Mouse (Mus musculus): ENCODE results near the gene Abhd16a. TPM values are rescaled to one million over a fixed set of nuclear protein-coding genes. Genes with fewer than 3 reads are reported as not detected.

Abhd16a gene
- polyA plus RNA-seq, 1 experiment from 2014 or later, result 82.3 TPM

DNA sequence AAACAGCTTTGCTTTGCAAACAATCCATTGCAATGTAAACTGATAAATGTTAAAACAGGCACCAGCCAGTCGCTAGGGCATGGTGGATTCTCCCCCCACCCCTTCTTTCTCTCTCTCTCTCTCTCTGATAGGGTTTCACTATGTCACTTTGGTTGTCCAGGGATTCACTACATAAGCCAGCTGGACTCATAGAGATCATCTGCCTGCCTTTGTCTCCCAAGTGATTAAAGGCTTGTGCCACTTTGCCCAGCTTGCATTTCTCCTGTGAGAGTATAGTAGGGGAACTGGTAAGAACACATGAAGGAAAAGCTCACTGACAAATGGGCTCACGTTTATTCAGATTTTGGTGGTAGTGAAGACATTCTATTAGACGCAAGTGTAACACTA is 43.1 kb downstream of the Abhd16a start:
- H3K4me2 ChIP-seq (ENCODE audit: low read depth, low read length), result no peak overlapping the region
- no peak overlapping the region for H3K27ac ChIP-seq (ENCODE audit: low read depth, low read length)
- no peak overlapping the region for H3K9ac ChIP-seq (replicated peaks; ENCODE audit: low read depth, low read length)
- whole genome bisulfite sequencing, result 81% methylated on average over 3 of the region's 3 CpGs
- peaks cover 16% of the 10 kb centered on the region for H3K4me1 ChIP-seq (ENCODE audit: control insufficient read depth, insufficient read depth, low read length)
- H3K36me3 ChIP-seq (ENCODE audit: control insufficient read depth, insufficient read depth, low read length), result peaks cover 3% of the 10 kb centered on the region; the same call in 1 of the 2 replicates
- ATAC-seq (ENCODE audit: low read depth), result no peak
- no peak overlapping the region for H3K4me3 ChIP-seq (ENCODE audit: low read depth, low read length)
- H3K9me3 ChIP-seq (ENCODE audit: control insufficient read depth, low read length), result no peaks in the 10 kb centered on the region
- no peaks in the 10 kb centered on the region for H3K27me3 ChIP-seq (ENCODE audit: control insufficient read depth, insufficient read depth, low read length)

DNA sequence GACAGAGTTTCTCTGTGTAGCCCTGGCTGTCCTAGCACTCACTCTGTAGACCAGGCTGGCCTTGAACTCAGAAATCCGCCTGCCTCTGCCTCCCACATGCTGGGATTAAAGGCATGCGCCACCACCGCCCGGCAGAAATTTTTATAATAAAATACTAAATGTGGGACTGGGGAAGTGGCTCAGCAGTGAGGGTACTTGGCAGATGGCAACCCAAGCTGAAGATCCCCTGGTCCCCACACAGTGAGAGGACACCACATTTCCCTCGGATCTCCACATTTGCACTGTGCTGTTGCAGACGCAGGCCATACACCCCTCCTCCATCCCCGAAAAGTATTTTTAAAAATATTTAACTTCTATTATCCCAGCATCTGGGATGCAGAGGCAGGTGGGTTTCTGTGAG is 44.5 kb downstream of the Abhd16a start:
- 99% methylated on average over 7 of the region's 7 CpGs for WGBS
- Histone ChIP-seq H3K9me3 (ENCODE audit: control insufficient read depth, low read length) (no peaks in the 10 kb centered on the region), H3K36me3 (ENCODE audit: control insufficient read depth, insufficient read depth, low read length) (peaks cover 7% of the 10 kb centered on the region), H3K4me1 (ENCODE audit: control insufficient read depth, insufficient read depth, low read length) (peaks cover 14% of the 10 kb centered on the region), H3K4me2 (ENCODE audit: low read depth, low read length) (no peak overlapping the region), H3K27ac (ENCODE audit: low read depth, low read length) (no peak overlapping the region), H3K9ac (replicated peaks; ENCODE audit: low read depth, low read length) (no peak overlapping the region), H3K4me3 (ENCODE audit: low read depth, low read length) (no peak overlapping the region), H3K27me3 (ENCODE audit: control insufficient read depth, insufficient read depth, low read length) (no peaks in the 10 kb centered on the region)
- ATAC-seq (ENCODE audit: low read depth), result no peak

DNA sequence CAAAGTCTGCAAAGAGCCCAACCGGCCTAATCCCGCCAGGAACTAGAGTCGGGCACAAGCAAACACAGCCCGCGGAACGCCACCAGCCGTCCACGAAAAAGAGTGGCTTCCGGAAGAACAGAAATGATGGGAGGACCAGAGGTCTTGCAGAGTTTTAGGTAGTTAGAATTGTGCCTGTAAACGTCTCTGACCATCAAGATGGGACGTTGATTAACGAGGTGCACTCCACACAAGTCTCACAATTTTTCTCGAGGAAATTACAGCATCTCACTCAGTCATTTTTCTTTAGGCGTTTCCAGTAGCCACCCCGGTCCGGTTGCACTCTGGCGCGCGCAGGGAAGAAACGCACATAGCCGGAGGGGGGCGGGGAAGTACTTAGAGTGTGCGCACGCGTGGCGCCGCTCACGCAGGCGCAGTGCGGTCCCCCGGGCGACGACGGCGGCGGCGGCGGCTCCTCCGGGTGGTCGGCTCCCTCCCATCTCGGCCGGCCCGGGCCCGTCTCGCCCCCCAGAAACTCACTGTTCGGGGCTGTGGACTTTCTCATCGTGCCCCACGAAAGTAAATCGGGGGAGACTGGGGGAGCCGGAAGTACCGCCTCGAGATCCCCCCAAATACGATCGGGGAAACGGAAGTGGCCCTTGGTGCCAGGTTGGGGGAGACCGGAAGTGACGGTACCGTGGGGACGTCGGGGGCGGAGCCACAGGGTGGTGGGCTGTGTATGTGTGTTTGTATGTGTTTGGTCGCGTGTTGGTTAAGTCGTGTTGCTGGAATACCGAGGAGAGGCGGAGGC is 45.9 kb downstream of the Abhd16a start, which contains the start of gene Bag6:
TSS of gene Bag6 (plus strand) at position 378 of the 790 bp plus-strand sequence.
- peak; percentile 95 for ATAC-seq (ENCODE audit: low read depth)
- H3K4me2 ChIP-seq (ENCODE audit: low read depth, low read length), result peak within 1 kb of the TSS; percentile 79
- H3K9ac ChIP-seq (replicated peaks; ENCODE audit: low read depth, low read length), result peak within 1 kb of the TSS; percentile 56

DNA sequence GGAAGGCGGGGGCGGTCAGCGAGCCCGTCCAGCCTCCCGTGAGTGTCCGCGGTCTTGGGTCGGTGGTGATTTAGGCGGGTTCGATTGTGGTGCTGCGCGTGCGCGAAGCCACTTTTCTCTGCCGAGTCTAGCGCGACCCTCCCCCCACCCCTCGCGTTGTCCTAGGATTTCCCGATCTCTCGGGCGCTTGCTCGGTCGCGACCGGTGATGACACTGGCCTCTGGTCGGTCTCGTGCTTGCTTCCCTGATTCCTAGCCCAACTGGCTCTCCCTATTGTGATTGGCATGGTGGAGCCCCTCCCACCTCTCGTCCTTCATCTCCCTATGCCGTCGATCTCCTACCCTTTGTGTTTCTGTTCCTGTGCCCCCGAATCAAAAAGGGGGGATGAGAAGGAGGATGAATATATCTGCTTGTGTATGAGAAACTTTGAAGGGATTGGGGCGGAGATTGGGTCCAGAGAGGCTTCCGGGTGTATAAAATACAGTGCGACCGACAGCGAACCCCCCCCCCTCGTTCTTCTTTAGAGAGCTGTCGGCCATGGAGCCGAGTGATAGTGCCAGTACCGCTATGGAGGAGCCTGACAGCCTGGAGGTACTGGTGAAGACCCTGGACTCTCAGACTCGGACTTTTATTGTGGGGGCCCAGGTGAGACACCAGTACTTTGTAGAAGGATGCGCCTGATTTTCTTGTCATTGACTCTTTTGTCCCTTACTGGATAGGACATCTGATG is 46.7 kb downstream of the Abhd16a start:
- no peaks in the 10 kb centered on the region for H3K9me3 ChIP-seq (ENCODE audit: control insufficient read depth, low read length)
- H3K4me3 ChIP-seq (ENCODE audit: low read depth, low read length), result peak overlapping the region; percentile 49
- peak; percentile 67 for ATAC-seq (ENCODE audit: low read depth)
- H3K36me3 ChIP-seq (ENCODE audit: control insufficient read depth, insufficient read depth, low read length), result peaks cover 26% of the 10 kb centered on the region
- peak overlapping the region; percentile 79 for H3K4me2 ChIP-seq (ENCODE audit: low read depth, low read length)
- no peaks in the 10 kb centered on the region for H3K27me3 ChIP-seq (ENCODE audit: control insufficient read depth, insufficient read depth, low read length)
- WGBS, result under 1% methylated on average over 43 of the region's 43 CpGs
- H3K27ac ChIP-seq (ENCODE audit: low read depth, low read length), result peak overlapping the region; percentile 93
- peak overlapping the region; percentile 56 for H3K9ac ChIP-seq (replicated peaks; ENCODE audit: low read depth, low read length)
- peaks cover 14% of the 10 kb centered on the region for H3K4me1 ChIP-seq (ENCODE audit: control insufficient read depth, insufficient read depth, low read length)

More for the DNA sequence above, 45.9 kb downstream of the Abhd16a start, which contains the start of gene Bag6:
- no peaks in the 10 kb centered on the region for H3K9me3 ChIP-seq (ENCODE audit: control insufficient read depth, low read length)
- no peaks in the 10 kb centered on the region for H3K27me3 ChIP-seq (ENCODE audit: control insufficient read depth, insufficient read depth, low read length)
- peak within 1 kb of the TSS; percentile 93 for H3K27ac ChIP-seq (ENCODE audit: low read depth, low read length)
- H3K36me3 ChIP-seq (ENCODE audit: control insufficient read depth, insufficient read depth, low read length), result peaks cover 18% of the 10 kb centered on the region
- H3K4me1 ChIP-seq (ENCODE audit: control insufficient read depth, insufficient read depth, low read length), result peaks cover 14% of the 10 kb centered on the region
- H3K4me3 ChIP-seq (ENCODE audit: low read depth, low read length), result peak within 1 kb of the TSS; percentile 49
- under 1% methylated on average over 66 of the region's 66 CpGs for WGBS

DNA sequence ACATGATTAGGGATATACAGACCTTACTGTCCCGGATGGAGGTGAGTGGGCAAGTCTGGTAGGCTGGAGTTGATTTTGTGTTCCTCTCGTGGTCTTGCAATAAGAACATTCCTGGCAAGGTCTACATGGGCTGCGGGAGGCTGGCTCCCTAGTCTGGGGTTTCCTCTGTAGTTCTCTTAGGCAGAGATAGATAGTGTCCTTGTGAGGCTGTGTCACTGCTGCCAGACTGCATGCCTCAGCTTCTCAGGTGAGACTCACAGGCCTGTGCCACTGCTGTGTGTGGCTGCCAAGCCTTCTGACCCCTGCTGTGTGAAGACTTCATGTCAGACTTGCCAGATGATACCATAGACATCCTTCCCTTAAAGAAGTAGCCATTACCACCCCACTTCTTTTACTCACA is 50.2 kb downstream of the Abhd16a start:
- no peak for ATAC-seq (ENCODE audit: low read depth)
- Histone ChIP-seq H3K36me3 (ENCODE audit: control insufficient read depth, insufficient read depth, low read length) (peaks cover 61% of the 10 kb centered on the region), H3K4me3 (ENCODE audit: low read depth, low read length) (no peak overlapping the region), H3K4me1 (ENCODE audit: control insufficient read depth, insufficient read depth, low read length) (peaks cover 14% of the 10 kb centered on the region), H3K27ac (ENCODE audit: low read depth, low read length) (no peak overlapping the region), H3K4me2 (ENCODE audit: low read depth, low read length) (no peak overlapping the region), H3K9me3 (ENCODE audit: control insufficient read depth, low read length) (no peaks in the 10 kb centered on the region), H3K27me3 (ENCODE audit: control insufficient read depth, insufficient read depth, low read length) (no peaks in the 10 kb centered on the region), H3K9ac (replicated peaks; ENCODE audit: low read depth, low read length) (no peak overlapping the region)
- 97% methylated on average over 3 of the region's 3 CpGs for WGBS

DNA sequence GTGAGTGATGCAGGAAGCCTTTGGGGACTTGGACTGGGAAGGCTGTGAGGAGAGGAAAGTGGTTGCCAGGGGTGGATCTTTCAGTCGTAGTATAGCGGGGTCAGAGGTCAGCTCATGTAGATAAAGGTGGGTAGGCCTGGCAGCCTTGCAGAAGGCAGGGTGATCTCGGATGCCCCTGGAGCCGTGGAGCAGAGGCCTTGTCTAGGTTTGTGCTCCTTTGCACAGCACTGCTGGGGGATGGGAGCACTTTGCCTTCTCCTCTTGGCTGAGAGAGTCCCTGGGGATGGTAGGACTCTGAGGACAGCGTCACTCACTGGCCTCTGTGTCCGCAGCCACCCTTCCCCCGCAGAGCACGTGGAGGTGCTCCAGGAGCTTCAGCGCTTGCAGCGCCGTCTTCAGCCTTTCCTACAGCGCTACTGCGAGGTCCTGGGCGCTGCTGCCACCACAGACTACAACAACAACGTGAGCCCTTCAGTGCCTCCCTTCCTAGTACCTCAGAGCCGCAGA is 51.5 kb downstream of the Abhd16a start:
- H3K4me1 ChIP-seq (ENCODE audit: control insufficient read depth, insufficient read depth, low read length), result peaks cover 14% of the 10 kb centered on the region
- no peak overlapping the region for H3K4me2 ChIP-seq (ENCODE audit: low read depth, low read length)
- no peaks in the 10 kb centered on the region for H3K27me3 ChIP-seq (ENCODE audit: control insufficient read depth, insufficient read depth, low read length)
- ATAC-seq (ENCODE audit: low read depth), result no peak
- no peak overlapping the region for H3K27ac ChIP-seq (ENCODE audit: low read depth, low read length)
- H3K9ac ChIP-seq (replicated peaks; ENCODE audit: low read depth, low read length), result no peak overlapping the region
- 82% methylated on average over 16 of the region's 16 CpGs for WGBS
- H3K36me3 ChIP-seq (ENCODE audit: control insufficient read depth, insufficient read depth, low read length), result peaks cover 74% of the 10 kb centered on the region
- H3K9me3 ChIP-seq (ENCODE audit: control insufficient read depth, low read length), result no peaks in the 10 kb centered on the region
- H3K4me3 ChIP-seq (ENCODE audit: low read depth, low read length), result no peak overlapping the region

DNA sequence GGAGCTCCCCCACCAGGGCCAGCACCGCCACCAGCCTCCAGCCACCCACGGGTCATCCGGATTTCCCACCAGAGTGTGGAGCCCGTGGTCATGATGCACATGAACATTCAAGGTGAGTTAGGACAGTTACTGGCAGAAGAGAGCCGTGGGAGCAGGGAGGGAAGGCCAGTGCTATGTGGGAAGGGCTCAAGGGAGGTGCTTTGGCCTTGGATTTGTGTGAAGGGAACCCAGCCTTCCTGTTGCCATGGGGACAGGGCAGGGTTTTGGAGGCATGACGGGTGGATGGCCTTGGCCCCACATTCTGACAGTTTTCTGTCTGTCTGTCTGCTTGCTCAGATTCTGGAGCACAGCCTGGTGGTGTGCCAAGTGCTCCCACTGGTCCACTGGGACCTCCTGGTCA is 52.9 kb downstream of the Abhd16a start:
- H3K27me3 ChIP-seq (ENCODE audit: control insufficient read depth, insufficient read depth, low read length), result no peaks in the 10 kb centered on the region
- peaks cover 6% of the 10 kb centered on the region for H3K4me1 ChIP-seq (ENCODE audit: control insufficient read depth, insufficient read depth, low read length)
- H3K9ac ChIP-seq (replicated peaks; ENCODE audit: low read depth, low read length), result no peak overlapping the region
- H3K4me3 ChIP-seq (ENCODE audit: low read depth, low read length), result no peak overlapping the region
- H3K27ac ChIP-seq (ENCODE audit: low read depth, low read length), result no peak overlapping the region
- no peaks in the 10 kb centered on the region for H3K9me3 ChIP-seq (ENCODE audit: control insufficient read depth, low read length)
- H3K4me2 ChIP-seq (ENCODE audit: low read depth, low read length), result no peak overlapping the region
- ATAC-seq (ENCODE audit: low read depth), result no peak
- peaks cover 88% of the 10 kb centered on the region for H3K36me3 ChIP-seq (ENCODE audit: control insufficient read depth, insufficient read depth, low read length)
- 90% methylated on average over 6 of the region's 6 CpGs for WGBS

DNA sequence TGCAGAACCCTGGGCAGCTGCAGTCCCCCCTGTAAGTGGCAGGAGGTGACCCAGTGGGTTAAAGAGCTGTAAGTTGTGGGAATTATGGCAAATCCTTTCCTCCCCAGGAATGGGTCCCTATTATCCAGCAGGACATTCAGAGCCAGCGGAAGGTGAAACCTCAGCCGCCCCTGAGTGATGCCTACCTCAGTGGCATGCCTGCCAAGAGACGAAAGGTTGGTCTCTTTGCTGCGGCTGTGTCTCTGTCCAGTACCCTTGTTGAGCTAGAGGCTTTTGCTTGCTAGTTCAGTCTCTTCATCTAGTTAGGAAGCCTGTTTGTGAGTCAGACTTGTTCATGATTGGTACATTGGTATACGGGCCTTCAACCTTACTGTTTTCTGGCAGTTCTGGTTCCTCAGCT is 57.1 kb downstream of the Abhd16a start:
- 84% methylated on average over 5 of the region's 5 CpGs for WGBS
- no peak overlapping the region for H3K9ac ChIP-seq (replicated peaks; ENCODE audit: low read depth, low read length)

DNA sequence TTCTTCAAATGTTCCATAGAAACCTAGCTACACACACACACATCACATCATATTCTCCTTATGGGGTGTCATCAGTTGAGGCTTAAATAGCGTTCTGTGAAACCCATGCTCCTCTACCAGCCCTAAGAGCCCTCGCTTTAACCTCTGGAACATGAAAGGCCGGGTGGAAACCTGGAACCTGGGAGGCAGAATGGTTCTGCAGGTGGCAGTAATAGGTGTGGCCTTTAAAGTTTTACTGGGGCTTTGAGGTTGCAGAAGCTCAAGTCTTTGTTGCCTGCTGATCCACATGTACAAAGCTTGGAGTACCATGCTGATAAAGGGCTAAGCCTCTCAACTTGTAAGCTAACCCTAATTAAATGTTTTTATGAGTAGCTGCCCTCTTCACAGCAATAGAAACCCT is 58.3 kb downstream of the Abhd16a start:
- no peaks in the 10 kb centered on the region for H3K9me3 ChIP-seq (ENCODE audit: control insufficient read depth, low read length)
- no peaks in the 10 kb centered on the region for H3K27me3 ChIP-seq (ENCODE audit: control insufficient read depth, insufficient read depth, low read length)
- ATAC-seq (ENCODE audit: low read depth), result no peak
- no peak overlapping the region for H3K9ac ChIP-seq (replicated peaks; ENCODE audit: low read depth, low read length)
- H3K4me1 ChIP-seq (ENCODE audit: control insufficient read depth, insufficient read depth, low read length), result no peaks in the 10 kb centered on the region
- H3K27ac ChIP-seq (ENCODE audit: low read depth, low read length), result no peak overlapping the region
- H3K36me3 ChIP-seq (ENCODE audit: control insufficient read depth, insufficient read depth, low read length), result peaks cover 95% of the 10 kb centered on the region
- H3K4me3 ChIP-seq (ENCODE audit: low read depth, low read length), result no peak overlapping the region
- 63% methylated on average over 3 of the region's 3 CpGs for WGBS
- H3K4me2 ChIP-seq (ENCODE audit: low read depth, low read length), result no peak overlapping the region

More for the DNA sequence above, 57.1 kb downstream of the Abhd16a start:
- Histone ChIP-seq H3K27ac (ENCODE audit: low read depth, low read length) (no peak overlapping the region), H3K27me3 (ENCODE audit: control insufficient read depth, insufficient read depth, low read length) (no peaks in the 10 kb centered on the region), H3K4me3 (ENCODE audit: low read depth, low read length) (no peak overlapping the region), H3K9me3 (ENCODE audit: control insufficient read depth, low read length) (no peaks in the 10 kb centered on the region), H3K4me1 (ENCODE audit: control insufficient read depth, insufficient read depth, low read length) (no peaks in the 10 kb centered on the region), H3K4me2 (ENCODE audit: low read depth, low read length) (no peak overlapping the region), H3K36me3 (ENCODE audit: control insufficient read depth, insufficient read depth, low read length) (peaks cover 95% of the 10 kb centered on the region)
- no peak for ATAC-seq (ENCODE audit: low read depth)
